Mouse (Mus musculus): ENCODE measurements around the gene Slc44a2. TPM values are rescaled to one million over a fixed set of nuclear protein-coding genes. Genes with fewer than 3 reads are reported as not detected.

Slc44a2 gene
- polyA plus RNA-seq, 1 experiment from 2014 or later: 14.4 TPM

DNA sequence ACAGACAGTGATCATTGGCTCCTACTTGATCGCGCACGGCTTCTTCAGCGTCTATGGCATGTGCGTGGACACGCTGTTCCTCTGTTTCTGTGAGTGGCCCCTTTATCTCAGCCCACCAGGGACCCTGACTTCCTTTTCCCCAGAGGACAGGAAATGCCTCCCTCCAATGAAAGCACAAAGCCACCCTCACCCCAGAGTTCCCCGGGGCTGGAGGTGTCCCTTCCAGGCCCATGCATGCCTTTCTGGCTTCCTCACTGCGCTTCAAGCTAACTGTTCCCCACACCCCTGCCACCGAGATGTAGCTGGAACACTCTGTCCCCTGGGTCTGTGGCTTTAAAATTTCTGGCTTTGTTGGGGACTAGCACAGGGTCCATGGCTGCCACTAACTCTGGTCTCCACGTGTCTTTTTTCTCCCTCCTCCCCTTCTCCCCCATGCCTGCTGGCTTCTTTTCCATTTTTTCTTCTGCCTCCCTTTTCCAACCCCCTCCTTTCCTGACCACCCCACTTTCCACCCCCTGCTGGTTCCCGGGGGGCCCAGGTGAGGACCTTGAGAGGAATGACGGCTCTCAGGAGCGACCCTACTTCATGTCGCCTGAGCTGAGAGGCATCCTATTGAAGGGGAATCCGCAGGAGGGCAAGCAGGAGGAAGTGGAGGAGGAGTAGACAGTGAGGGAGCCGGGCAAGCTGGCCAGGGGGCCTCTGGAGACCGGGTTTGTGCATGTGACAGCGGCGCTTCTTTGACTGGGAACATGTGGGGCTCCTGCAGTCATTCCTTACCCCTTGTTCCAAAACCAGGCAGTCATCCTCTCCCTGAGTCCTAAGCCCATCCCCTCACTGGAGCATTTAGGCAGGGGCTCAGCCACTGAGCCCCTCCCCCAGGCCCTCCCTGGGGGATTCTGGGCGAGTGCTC is 32.2 kb downstream of the Slc44a2 start:
- no peak overlapping the region for H3K9ac ChIP-seq (replicated peaks)
- 26% methylated on average over 20 of the region's 20 CpGs for WGBS (ENCODE audit: insufficient replicate concordance)
- H3K9me3 ChIP-seq (ENCODE audit: low read length): no peaks in the 10 kb centered on the region
- DNase-seq (peak; percentile 30), ATAC-seq (peak; percentile 61; the same call in 1 of the 2 replicates)
- H3K27me3 ChIP-seq (ENCODE audit: insufficient read depth, low read length): no peaks in the 10 kb centered on the region
- H3K4me1 ChIP-seq (ENCODE audit: insufficient read depth): no peaks in the 10 kb centered on the region
- TF ChIP-seq EP300 (IDR thresholded peaks at IDR 0.05; ENCODE audit: low read depth) (peak; percentile 48; the same call in 1 of the 2 replicates), CTCF (IDR thresholded peaks at IDR 0.05; ENCODE audit: low read depth) (no peak)
- no peak overlapping the region for H3K4me2 ChIP-seq (ENCODE audit: low read depth, low read length)
- H3K27ac ChIP-seq (ENCODE audit: low read depth): peak overlapping the region; percentile 25; the same call in 1 of the 2 replicates
- peaks cover 8% of the 10 kb centered on the region; the same call in 1 of the 2 replicates for H3K36me3 ChIP-seq (replicated peaks; ENCODE audit: insufficient read depth, low read length)
- H3K4me3 ChIP-seq (ENCODE audit: low read depth, low read length): no peak overlapping the region

DNA sequence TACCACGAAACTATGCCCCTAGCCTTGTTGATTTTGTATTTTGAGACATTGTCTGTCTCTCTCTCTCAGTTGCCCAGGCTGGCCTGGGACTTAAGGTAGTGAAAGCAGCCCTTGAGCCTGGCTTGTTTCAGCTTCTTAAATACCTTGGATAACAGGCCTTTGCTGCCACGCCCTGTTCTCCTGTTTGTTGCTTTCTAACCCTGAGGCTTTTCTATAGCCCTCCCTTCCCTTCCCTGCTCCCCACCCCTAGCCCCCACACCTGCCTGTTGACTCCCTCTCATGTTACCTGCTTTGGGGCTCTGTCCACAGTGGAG is 32.8 kb downstream of the Slc44a2 start:
- Histone ChIP-seq H3K4me1 (ENCODE audit: insufficient read depth) (no peaks in the 10 kb centered on the region), H3K36me3 (replicated peaks; ENCODE audit: insufficient read depth, low read length) (peaks cover 8% of the 10 kb centered on the region; the same call in 1 of the 2 replicates), H3K4me2 (ENCODE audit: low read depth, low read length) (no peak overlapping the region), H3K9ac (replicated peaks) (no peak overlapping the region), H3K9me3 (ENCODE audit: low read length) (no peaks in the 10 kb centered on the region), H3K4me3 (ENCODE audit: low read depth, low read length) (no peak overlapping the region), H3K27ac (ENCODE audit: low read depth) (0 out of 2 replicates have a peak overlapping the region, but pooled peaks have one; percentile 25), H3K27me3 (ENCODE audit: insufficient read depth, low read length) (no peaks in the 10 kb centered on the region)
- ATAC-seq (no peak), DNase-seq (no peak)
- WGBS (ENCODE audit: insufficient replicate concordance): 54% methylated on average over 2 of the region's 2 CpGs
- TF ChIP-seq EP300 (IDR thresholded peaks at IDR 0.05; ENCODE audit: low read depth) (no peak), CTCF (IDR thresholded peaks at IDR 0.05; ENCODE audit: low read depth) (no peak)

DNA sequence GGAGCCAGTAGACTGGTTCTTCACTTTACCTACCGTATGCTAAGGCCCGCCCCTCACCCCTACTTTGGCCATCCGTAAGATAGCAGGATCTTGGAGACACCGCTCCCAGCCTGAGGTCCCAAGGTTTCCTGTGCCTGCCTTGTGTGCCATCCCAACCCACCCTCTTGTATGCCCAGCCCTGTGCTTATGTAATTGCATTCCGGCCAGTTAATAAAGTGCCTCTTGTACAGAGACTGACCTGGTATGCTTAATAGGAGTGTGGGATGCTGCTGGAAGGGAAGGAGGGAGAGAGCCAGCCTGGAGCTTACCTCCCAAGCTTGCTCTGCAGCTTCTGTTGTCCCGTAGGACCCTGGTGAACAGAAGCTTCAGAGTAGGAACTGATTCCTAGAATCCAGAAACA is 34.3 kb downstream of the Slc44a2 start:
- TF ChIP-seq CTCF (IDR thresholded peaks at IDR 0.05; ENCODE audit: low read depth): no peak
- TF ChIP-seq EP300 (IDR thresholded peaks at IDR 0.05; ENCODE audit: low read depth): no peak
- Histone ChIP-seq H3K27ac (ENCODE audit: low read depth) (no peak overlapping the region), H3K4me1 (ENCODE audit: insufficient read depth) (no peaks in the 10 kb centered on the region), H3K9me3 (ENCODE audit: low read length) (no peaks in the 10 kb centered on the region), H3K4me3 (ENCODE audit: low read depth, low read length) (no peak overlapping the region), H3K27me3 (ENCODE audit: insufficient read depth, low read length) (no peaks in the 10 kb centered on the region), H3K4me2 (ENCODE audit: low read depth, low read length) (no peak overlapping the region), H3K36me3 (replicated peaks; ENCODE audit: insufficient read depth, low read length) (peaks cover 6% of the 10 kb centered on the region; the same call in 1 of the 2 replicates), H3K9ac (replicated peaks) (no peak overlapping the region)
- ATAC-seq: no peak
- WGBS (ENCODE audit: insufficient replicate concordance): 90% methylated on average over 6 of the region's 6 CpGs
- no peak for DNase-seq

DNA sequence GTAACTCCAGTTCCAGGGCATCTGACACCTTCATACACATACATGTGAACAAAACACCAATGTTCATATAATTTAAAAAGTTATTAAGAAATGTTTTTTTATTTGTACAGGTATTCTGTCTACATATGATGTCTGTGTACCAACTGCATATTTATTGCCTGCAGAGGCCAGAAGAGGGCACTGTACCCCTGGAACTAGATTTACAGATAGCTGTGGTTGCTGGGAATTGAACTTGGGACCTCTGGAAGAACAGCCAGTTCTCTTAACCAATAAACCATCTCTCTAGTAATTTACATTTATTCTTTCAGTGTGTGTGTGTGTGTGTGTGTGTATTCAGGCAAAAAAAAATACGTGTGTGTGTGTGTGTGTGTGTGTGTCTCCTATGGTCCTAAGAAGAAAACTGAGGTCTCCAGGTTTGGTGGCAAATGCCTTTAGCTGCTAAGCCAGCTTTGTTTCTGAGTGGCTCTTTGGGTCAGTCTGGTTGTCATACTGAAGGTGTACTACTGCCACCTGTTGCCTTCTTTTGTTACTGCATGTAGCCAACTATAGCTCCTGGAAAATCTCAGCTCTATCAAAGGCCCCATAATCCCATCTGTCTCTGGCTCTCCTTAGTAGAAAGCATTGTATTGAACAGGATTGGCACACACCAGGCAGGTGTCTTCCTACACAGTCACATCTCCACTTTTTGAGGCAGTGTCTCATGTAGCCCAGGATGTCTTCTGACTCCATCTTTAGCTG is 36.7 kb downstream of the Slc44a2 start:
- no peak for TF ChIP-seq EP300 (IDR thresholded peaks at IDR 0.05; ENCODE audit: low read depth)
- TF ChIP-seq CTCF (IDR thresholded peaks at IDR 0.05; ENCODE audit: low read depth): peak; percentile 90
- ATAC-seq: peak; percentile 68

DNA sequence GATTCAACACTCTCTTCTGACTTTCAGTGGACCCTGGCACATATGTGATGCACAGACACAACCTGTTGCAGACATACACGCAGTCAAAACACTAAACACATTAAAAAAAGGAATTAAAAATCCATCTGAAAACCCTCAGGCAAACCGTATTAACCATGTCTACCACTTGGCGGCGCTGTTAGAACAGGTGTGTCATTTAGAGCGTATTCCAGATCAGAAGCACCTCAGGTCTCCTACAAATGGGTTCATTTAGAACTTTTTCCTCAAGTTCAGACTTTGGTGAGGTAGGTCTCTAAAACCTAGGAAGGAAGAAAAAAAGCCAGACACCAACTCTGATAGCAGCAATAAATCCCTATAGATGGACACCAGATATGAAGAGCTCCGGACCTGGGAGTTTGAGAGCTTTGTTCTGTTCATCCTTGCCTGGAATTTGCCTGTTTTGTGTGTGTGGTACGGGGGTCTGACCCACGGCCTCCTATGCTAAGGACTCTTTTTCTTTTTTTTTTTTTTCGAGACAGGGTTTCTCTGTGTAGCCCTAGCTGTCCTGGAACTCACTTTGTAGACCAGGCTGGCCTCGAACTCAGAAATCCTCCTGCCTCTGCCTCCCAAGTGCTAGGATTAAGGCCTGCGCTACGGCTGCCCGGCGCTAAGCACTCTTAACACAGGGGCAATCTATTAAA is 46.2 kb downstream of the Slc44a2 start:
- TF ChIP-seq CTCF (IDR thresholded peaks at IDR 0.05; ENCODE audit: low read depth) (peak; percentile 91), EP300 (IDR thresholded peaks at IDR 0.05; ENCODE audit: low read depth) (no peak)
- H3K27me3 ChIP-seq (ENCODE audit: insufficient read depth, low read length): no peaks in the 10 kb centered on the region
- peak; percentile 79 for DNase-seq
- H3K4me2 ChIP-seq (ENCODE audit: low read depth, low read length): peak overlapping the region; percentile 68
- 25% methylated on average over 14 of the region's 14 CpGs for WGBS (ENCODE audit: insufficient replicate concordance)
- H3K27ac ChIP-seq (ENCODE audit: low read depth): peak overlapping the region; percentile 82
- no peak overlapping the region for H3K9ac ChIP-seq (replicated peaks)
- peak overlapping the region; percentile 95 for H3K4me3 ChIP-seq (ENCODE audit: low read depth, low read length)
- no peaks in the 10 kb centered on the region for H3K9me3 ChIP-seq (ENCODE audit: low read length)
- peak; percentile 0; the same call in 1 of the 2 replicates for ATAC-seq
- H3K4me1 ChIP-seq (ENCODE audit: insufficient read depth): peaks cover 14% of the 10 kb centered on the region
- no peaks in the 10 kb centered on the region for H3K36me3 ChIP-seq (replicated peaks; ENCODE audit: insufficient read depth, low read length)

More for the DNA sequence above, 36.7 kb downstream of the Slc44a2 start:
- H3K4me2 ChIP-seq (ENCODE audit: low read depth, low read length): no peak overlapping the region
- DNase-seq: peak; percentile 75
- no peak overlapping the region for H3K9ac ChIP-seq (replicated peaks)
- H3K27me3 ChIP-seq (ENCODE audit: insufficient read depth, low read length): no peaks in the 10 kb centered on the region
- WGBS (ENCODE audit: insufficient replicate concordance): 0% methylated on average over 1 of the region's 1 CpGs
- no peaks in the 10 kb centered on the region for H3K36me3 ChIP-seq (replicated peaks; ENCODE audit: insufficient read depth, low read length)
- no peak overlapping the region for H3K4me3 ChIP-seq (ENCODE audit: low read depth, low read length)
- H3K9me3 ChIP-seq (ENCODE audit: low read length): no peaks in the 10 kb centered on the region
- no peak overlapping the region for H3K27ac ChIP-seq (ENCODE audit: low read depth)
- no peaks in the 10 kb centered on the region for H3K4me1 ChIP-seq (ENCODE audit: insufficient read depth)
